Mouse (Mus musculus): ENCODE measurements around the gene Pnpla5. TPM values are rescaled to one million over a fixed set of nuclear protein-coding genes. Genes with fewer than 3 reads are reported as not detected.
"Not testable (repeated sequence)": the region's sequence is repeated elsewhere in the genome, so short reads cannot be mapped to it uniquely, and the experiment has no call there.

Pnpla5 gene
- total RNA-seq (2018; cell fraction: chromatin; rRNA removed) = not detected
- total RNA-seq (2018; cell fraction: cytosol; rRNA removed) = not detected
- not detected for total RNA-seq (2018; cell fraction: nucleus; rRNA removed)
- polyA plus RNA-seq (2018) = not detected in 3 replicates

DNA sequence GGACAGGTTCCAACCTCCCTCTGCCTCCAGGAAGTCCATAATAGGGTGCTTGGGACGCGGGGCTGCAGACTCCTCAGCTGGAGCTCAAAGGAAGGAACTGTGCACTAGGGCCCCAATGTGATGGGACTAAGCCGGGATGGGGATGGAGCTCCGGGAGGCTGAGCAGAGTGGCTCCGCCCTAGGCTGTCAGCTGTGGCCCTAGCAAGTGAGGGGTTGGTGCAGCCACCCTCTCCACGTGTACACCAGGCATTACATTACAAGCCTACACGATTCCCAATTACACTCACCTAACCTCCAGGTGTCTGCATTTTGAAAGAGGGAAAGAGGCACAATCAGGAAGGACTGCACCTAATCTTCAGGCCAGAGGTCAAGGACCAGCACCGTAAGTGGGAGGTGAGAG is at the start of gene Pnpla5:
Gene Pnpla5 (minus strand): TSS at position 101 of the 400 bp plus-strand sequence.
- no peak within 1 kb of the TSS for H3K27ac ChIP-seq
- 94% methylated on average over 8 of the region's 8 CpGs for WGBS (ENCODE audit: missing documents)
- no peaks in the 10 kb centered on the region for H3K36me3 ChIP-seq (ENCODE audit: inconsistent target)
- no peak within 1 kb of the TSS for H3K4me3 ChIP-seq (ENCODE audit: inconsistent target)
- H3K79me2 ChIP-seq (ENCODE audit: inconsistent target) = no peaks in the 10 kb centered on the region

DNA sequence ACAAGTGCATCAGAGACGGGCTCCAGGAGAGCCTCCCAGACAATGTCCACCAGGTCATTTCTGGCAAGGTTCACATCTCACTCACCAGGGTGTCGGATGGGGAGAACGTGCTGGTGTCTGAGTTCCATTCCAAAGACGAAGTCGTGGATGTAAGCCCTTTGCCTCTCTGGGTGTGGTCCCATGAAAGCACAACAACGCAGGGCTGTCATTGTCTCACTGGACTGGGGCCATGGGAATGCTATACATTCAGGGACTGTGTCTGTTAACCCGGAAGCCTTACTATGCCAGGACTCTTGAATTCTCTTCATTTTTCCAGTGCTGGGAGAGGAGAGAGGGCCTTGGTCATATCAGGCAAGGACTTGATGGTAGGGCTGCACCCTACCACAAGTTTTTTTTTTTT is 48.2 kb upstream of the Pnpla5 start:
- no peaks in the 10 kb centered on the region for H3K36me3 ChIP-seq (ENCODE audit: inconsistent target)
- H3K27ac ChIP-seq = no peak overlapping the region
- no peaks in the 10 kb centered on the region for H3K79me2 ChIP-seq (ENCODE audit: inconsistent target)
- H3K4me3 ChIP-seq (ENCODE audit: inconsistent target) = no peak overlapping the region
- WGBS (ENCODE audit: missing documents) = 93% methylated on average over 7 of the region's 7 CpGs

GRCm38 (mm10) chr15:84169511-84169910 is 46.5 kb upstream of the Pnpla5 start:
- H3K27ac ChIP-seq = no peak overlapping the region
- no peaks in the 10 kb centered on the region for H3K79me2 ChIP-seq (ENCODE audit: inconsistent target)
- WGBS (ENCODE audit: missing documents) = 90% methylated on average over 1 of the region's 1 CpGs
- no peaks in the 10 kb centered on the region for H3K36me3 ChIP-seq (ENCODE audit: inconsistent target)
- no peak overlapping the region for H3K4me3 ChIP-seq (ENCODE audit: inconsistent target)

DNA sequence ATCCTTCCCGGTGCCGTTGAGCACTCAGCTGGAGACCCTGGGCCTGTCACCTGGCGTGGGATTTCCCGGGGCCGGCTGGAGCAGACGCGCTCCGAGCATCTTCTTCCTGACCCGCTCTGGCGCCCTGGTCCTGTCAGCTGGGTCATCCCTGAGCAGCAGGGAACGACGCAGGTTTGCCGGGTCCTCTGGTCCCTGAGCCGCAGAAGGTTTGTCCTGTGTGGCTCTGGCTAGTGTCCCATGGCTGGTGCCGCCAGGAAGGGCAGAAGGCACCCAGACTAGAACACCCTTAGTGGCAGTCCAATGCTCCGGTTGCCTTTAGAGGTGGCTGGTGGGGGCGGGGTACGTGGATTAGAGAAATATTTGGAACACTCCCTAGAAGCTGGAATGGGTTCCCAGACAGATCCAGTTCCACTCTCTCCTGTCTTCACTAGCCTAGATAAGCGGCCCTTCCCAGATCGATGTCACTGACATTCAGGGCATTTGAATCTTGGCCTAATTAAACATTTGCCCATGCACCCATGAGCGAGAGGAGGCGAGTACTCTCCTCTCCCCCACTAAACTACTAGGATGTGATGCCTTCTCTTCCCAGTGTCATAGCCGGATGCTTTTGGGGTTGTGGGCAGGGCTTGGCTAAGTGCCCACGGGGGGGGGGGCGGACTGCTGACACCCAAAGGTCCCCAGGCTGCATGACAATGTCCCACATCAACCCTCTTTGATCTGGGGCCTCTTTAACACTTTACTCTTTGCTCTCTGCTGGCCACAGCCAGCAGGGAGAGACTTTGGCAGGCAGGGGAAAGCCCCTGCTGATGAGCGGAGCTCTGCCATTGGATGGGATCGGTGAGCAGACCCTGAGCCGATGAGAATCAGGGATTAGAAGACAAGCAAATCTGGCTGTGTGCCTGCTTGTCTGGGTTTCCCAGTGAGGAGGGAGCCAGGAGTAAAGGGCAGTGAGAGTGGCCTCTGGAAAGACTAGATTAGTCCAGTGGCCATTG is 45.5 kb upstream of the Pnpla5 start:
- no peaks in the 10 kb centered on the region for H3K79me2 ChIP-seq (ENCODE audit: inconsistent target)
- no peaks in the 10 kb centered on the region for H3K36me3 ChIP-seq (ENCODE audit: inconsistent target)
- H3K27ac ChIP-seq = no peak overlapping the region
- no peak overlapping the region for H3K4me3 ChIP-seq (ENCODE audit: inconsistent target)
- 12% methylated on average over 28 of the region's 28 CpGs for WGBS (ENCODE audit: missing documents)

GRCm38 (mm10) chr15:84167600-84167999 is 44.6 kb upstream of the Pnpla5 start, which contains the start of gene Pnpla3:
TSS of gene Pnpla3 (plus strand) at chr15:84167837.
- H3K36me3 ChIP-seq (ENCODE audit: inconsistent target) = no peaks in the 10 kb centered on the region
- H3K27ac ChIP-seq = no peak within 1 kb of the TSS
- H3K79me2 ChIP-seq (ENCODE audit: inconsistent target) = no peaks in the 10 kb centered on the region
- WGBS (ENCODE audit: missing documents) = under 1% methylated on average over 27 of the region's 28 CpGs
- no peak within 1 kb of the TSS for H3K4me3 ChIP-seq (ENCODE audit: inconsistent target)

DNA sequence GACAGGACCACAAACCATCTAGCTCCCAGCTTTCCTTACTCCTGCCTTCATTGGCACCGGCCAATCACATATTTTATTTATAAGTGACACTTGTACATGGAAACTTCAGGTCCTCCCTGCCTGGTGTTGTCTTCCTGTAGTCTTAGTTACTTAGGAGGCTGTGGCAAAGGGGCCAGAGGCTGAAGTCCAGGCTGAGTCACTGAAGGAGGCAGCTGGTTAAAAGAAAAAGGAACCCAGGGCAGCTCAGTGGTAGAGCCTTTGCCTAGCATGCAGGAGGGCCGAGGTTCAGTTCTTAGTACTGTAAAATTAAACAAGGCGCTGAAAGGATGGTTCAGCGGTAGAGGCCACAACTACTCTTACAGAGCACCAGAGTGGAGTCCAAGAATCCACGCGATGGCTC is 43.8 kb upstream of the Pnpla5 start:
- H3K27ac ChIP-seq = no peak overlapping the region
- H3K36me3 ChIP-seq (ENCODE audit: inconsistent target) = no peaks in the 10 kb centered on the region
- 55% methylated on average over 6 of the region's 6 CpGs for WGBS (ENCODE audit: missing documents)
- H3K4me3 ChIP-seq (ENCODE audit: inconsistent target) = no peak overlapping the region
- no peaks in the 10 kb centered on the region for H3K79me2 ChIP-seq (ENCODE audit: inconsistent target)

- H3K4me3 ChIP-seq (ENCODE audit: inconsistent target) = no peak overlapping the region
- WGBS (ENCODE audit: missing documents) = 89% methylated on average over 6 of the region's 6 CpGs
- no peak overlapping the region for H3K27ac ChIP-seq
- H3K79me2 ChIP-seq (ENCODE audit: inconsistent target) = no peaks in the 10 kb centered on the region
- H3K36me3 ChIP-seq (ENCODE audit: inconsistent target) = no peaks in the 10 kb centered on the region
Observed at GRCm38 (mm10) chr15:84161871-84162270, 38.9 kb upstream of the Pnpla5 start.

- not testable (repeated sequence) for H3K79me2 ChIP-seq (ENCODE audit: inconsistent target); H3K4me3 ChIP-seq (ENCODE audit: inconsistent target); H3K36me3 ChIP-seq (ENCODE audit: inconsistent target); H3K27ac ChIP-seq
- WGBS (ENCODE audit: missing documents) = 93% methylated on average over 6 of the region's 6 CpGs
Observed at GRCm38 (mm10) chr15:84157530-84157929, 34.6 kb upstream of the Pnpla5 start.

DNA sequence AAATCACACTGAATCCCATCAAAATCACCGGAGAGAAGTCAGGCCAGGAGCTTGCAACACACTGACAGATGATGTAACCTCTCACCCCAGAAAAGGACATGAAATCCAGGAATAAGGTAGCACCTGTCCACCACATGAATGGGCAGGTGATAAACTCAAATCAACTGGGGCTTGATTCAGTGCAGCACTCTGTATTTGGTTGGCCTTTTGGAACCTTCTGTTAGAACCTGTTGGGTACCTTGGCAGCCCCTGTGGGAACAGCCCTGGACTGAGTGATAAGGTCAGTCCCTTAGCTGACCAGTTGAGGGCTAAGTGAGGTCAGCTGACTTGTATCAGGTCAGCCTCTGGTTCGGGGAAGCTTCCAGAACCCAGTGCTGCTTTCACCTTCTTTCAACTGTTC is 33.2 kb upstream of the Pnpla5 start:
- WGBS (ENCODE audit: missing documents) = 77% methylated on average over 2 of the region's 2 CpGs

DNA sequence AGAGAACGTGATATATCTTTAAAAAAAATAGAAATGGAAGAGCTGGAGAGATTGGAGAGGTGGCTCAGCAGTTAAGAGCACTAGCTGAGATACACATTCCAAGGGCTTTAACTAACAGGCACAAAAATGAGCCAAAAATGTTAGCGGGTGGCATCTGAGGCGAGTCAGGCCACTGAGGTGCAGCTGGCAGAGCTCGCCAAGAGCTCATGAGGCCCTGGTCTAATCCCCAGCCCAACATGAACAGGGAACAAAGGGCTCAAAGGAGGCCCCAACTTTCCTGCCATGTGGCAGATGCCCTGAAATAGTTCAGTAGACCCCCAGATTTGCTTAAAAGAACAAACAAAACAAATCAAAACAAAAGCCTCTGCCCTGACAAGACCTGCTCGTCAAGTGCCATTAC is 18.0 kb upstream of the Pnpla5 start:
- H3K79me2 ChIP-seq (ENCODE audit: inconsistent target) = no peaks in the 10 kb centered on the region
- H3K27ac ChIP-seq = no peak overlapping the region
- no peaks in the 10 kb centered on the region for H3K36me3 ChIP-seq (ENCODE audit: inconsistent target)
- no peak overlapping the region for H3K4me3 ChIP-seq (ENCODE audit: inconsistent target)
- WGBS (ENCODE audit: missing documents) = 89% methylated on average over 4 of the region's 5 CpGs

More for the DNA sequence above, 33.2 kb upstream of the Pnpla5 start:
- Histone ChIP-seq H3K79me2 (ENCODE audit: inconsistent target) (no peaks in the 10 kb centered on the region), H3K36me3 (ENCODE audit: inconsistent target) (no peaks in the 10 kb centered on the region), H3K27ac (no peak overlapping the region), H3K4me3 (ENCODE audit: inconsistent target) (no peak overlapping the region)

- Histone ChIP-seq H3K4me3 (ENCODE audit: inconsistent target) (no peak overlapping the region), H3K27ac (no peak overlapping the region), H3K79me2 (ENCODE audit: inconsistent target) (no peaks in the 10 kb centered on the region), H3K36me3 (ENCODE audit: inconsistent target) (no peaks in the 10 kb centered on the region)
- WGBS (ENCODE audit: missing documents) = 80% methylated on average over 3 of the region's 3 CpGs
Observed at GRCm38 (mm10) chr15:84140109-84140508, 17.1 kb upstream of the Pnpla5 start.

GRCm38 (mm10) chr15:84139592-84140005 is 16.6 kb upstream of the Pnpla5 start:
- WGBS (ENCODE audit: missing documents) = 49% methylated on average over 5 of the region's 5 CpGs
- no peak overlapping the region for H3K4me3 ChIP-seq (ENCODE audit: inconsistent target)
- H3K36me3 ChIP-seq (ENCODE audit: inconsistent target) = no peaks in the 10 kb centered on the region
- no peaks in the 10 kb centered on the region for H3K79me2 ChIP-seq (ENCODE audit: inconsistent target)
- no peak overlapping the region for H3K27ac ChIP-seq

DNA sequence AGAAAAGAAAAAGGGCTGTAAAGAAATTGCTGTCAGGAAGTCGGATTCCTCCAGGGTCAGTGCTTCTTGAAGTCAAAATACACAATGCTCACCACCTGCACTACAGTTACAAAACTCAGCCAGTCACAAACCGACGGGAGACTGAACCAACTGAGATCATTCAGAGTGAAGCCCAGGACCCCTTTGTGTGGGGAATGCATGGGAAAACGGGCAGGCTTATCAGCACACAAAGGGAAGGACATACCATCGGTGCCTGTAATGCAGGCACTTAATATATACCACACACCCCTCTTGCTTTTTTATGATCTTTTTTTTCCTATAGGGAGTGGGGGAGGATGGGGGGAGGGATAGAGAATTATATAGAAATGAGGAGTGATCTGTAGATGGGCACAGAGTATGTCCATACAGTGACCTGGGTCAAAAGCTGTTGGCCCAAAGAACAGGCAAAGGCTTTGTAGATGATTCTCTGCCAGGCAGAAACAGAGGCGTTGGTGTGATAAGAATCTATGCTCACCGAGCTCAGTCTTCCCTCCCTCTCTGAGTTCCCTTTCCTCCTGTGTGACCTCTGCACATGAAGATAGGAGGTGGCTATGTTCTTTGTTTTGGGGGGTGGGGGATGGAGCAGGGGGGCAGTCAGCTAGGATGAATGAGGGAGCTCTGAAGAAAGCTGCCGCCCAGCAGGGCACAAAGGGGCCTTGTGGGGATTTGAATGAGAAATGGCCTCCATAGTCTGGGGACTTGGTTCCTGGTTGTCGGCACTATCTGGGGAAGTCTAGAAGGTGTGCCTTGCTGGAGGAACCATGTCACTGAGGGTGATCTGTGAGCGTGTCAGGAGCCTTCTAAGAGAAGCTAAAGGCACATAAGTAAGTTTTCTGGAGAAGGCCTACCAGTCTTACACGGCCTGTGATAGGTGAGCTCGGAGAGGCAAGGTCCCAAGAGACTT is 13.8 kb upstream of the Pnpla5 start:
- Histone ChIP-seq H3K4me3 (ENCODE audit: inconsistent target) (no peak overlapping the region), H3K79me2 (ENCODE audit: inconsistent target) (no peaks in the 10 kb centered on the region), H3K27ac (no peak overlapping the region), H3K36me3 (ENCODE audit: inconsistent target) (no peaks in the 10 kb centered on the region)
- WGBS (ENCODE audit: missing documents) = 51% methylated on average over 12 of the region's 12 CpGs

DNA sequence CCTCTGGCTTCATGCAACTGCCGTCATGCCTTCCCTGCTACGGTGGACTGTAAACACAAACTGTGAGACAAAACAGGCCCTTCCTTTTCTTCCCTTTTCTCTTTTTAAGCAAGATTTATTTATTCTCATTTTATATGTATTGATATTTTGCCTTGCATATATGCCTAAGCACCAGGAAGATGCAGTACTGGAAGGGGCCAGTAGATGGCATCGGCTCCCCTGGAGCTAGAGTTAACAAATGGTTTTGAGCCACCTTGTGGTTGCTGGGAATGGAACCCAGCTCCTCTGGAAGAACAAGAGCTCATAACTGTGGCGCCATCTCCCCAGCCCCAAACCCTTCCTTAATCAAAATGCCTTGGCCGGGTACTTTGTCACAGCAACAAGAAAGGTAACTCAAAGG is 12.5 kb upstream of the Pnpla5 start:
- no peak overlapping the region for H3K27ac ChIP-seq
- no peaks in the 10 kb centered on the region for H3K79me2 ChIP-seq (ENCODE audit: inconsistent target)
- WGBS (ENCODE audit: missing documents) = 89% methylated on average over 5 of the region's 5 CpGs

More for the DNA sequence above, 12.5 kb upstream of the Pnpla5 start:
- H3K36me3 ChIP-seq (ENCODE audit: inconsistent target) = no peaks in the 10 kb centered on the region
- no peak overlapping the region for H3K4me3 ChIP-seq (ENCODE audit: inconsistent target)

All from macrophage (primary cell).